Mouse (Mus musculus) stomach, postnatal 0 days (tissue): ENCODE data around the gene 4930474N05Rik. TPM values are rescaled to one million over a fixed set of nuclear protein-coding genes. Genes with fewer than 3 reads are reported as not detected.

Experiments
- ATAC-seq: fragments of 200-750 bp; cut with Nextera tagmentation; 2 replicates; pipeline ENCODE4 v1.8.0; 2017; ENCODE audit not compliant: low FRiP score, low TSS enrichment
- DNase-seq: peaks from one replicate; pipeline ENCODE4 v3.0.0-alpha.2; 2016; ENCODE audit warnings: low spot score
- H3K27ac ChIP-seq: fragments of 300-500 bp; sonication (generic); replicated peaks from 2 replicates; pipeline ENCODE4 v1.5.1; 2014; ENCODE audit warnings: mild to moderate bottlenecking, control low read depth
- H3K27me3 ChIP-seq: fragments of 300-500 bp; sonication (generic); 2 replicates; pipeline ENCODE4 v1.6.1; 2014; ENCODE audit warnings: low read length; ENCODE audit not compliant: control insufficient read depth, insufficient read depth
- H3K36me3 ChIP-seq: fragments of 300-500 bp; sonication (generic); 2 replicates; pipeline ENCODE4 v1.6.1; 2014; ENCODE audit warnings: low read length, mixed read lengths; ENCODE audit not compliant: control insufficient read depth, insufficient read depth
- H3K4me1 ChIP-seq: fragments of 300-500 bp; sonication (generic); replicated peaks from 2 replicates; pipeline ENCODE4 v1.6.1; 2014; ENCODE audit warnings: antibody characterized with exemption; ENCODE audit not compliant: control insufficient read depth, insufficient read depth
- H3K4me2 ChIP-seq: fragments of 300-500 bp; sonication (generic); replicated peaks from 2 replicates; pipeline ENCODE4 v1.6.1; 2014; ENCODE audit warnings: low read depth, mild to moderate bottlenecking, control low read depth, moderate library complexity
- H3K4me3 ChIP-seq: fragments of 300-500 bp; sonication (generic); 2 replicates; pipeline ENCODE4 v1.5.1; 2014; ENCODE audit warnings: low read depth, low read length, control low read depth
- H3K9ac ChIP-seq: fragments of 300-500 bp; sonication (generic); 2 replicates; pipeline ENCODE4 v1.6.1; 2014; ENCODE audit warnings: mild to moderate bottlenecking, low read length, control low read depth, mixed read lengths
- H3K9me3 ChIP-seq: fragments of 300-500 bp; sonication (generic); 2 replicates; pipeline ENCODE4 v1.6.1; 2016; ENCODE audit warnings: low read length; ENCODE audit not compliant: control insufficient read depth
- CTCF ChIP-seq: IDR thresholded peaks from 2 replicates; pipeline ENCODE4 v1.5.1; 2016; ENCODE audit warnings: antibody characterized with exemption, low read depth, mild to moderate bottlenecking, moderate library complexity
- EP300 ChIP-seq: optimal IDR thresholded peaks from 2 replicates; pipeline ENCODE3; 2016; ENCODE audit warnings: antibody characterized with exemption
- WGBS: fragments of 180-500 bp; shearing (Covaris S2); extraction: QIAGEN DNeasy Blood & Tissue Kit; methylation state at CpG from one replicate; pipeline ENCODE4 v1.1.7; 2014; 5-methylcytosine and 5-hydroxymethylcytosine counted together
- polyA plus RNA-seq: library from polyadenylated mRNA; unstranded; fragments of >200 nt; fragmentation: Nextera tagmentation; extraction: Ambion mirVana; gene quantifications from 2 replicates; pipeline ENCODE4 v1.2.1, GENCODE M21; 2015

The 4930474N05Rik gene
- polyA plus RNA-seq = not detected in 2 replicates

GRCm38 (mm10) chr14:36094617-36095016, at the start of gene 4930474N05Rik:
Gene 4930474N05Rik (plus strand): TSS chr14:36094917.
- ATAC-seq (no peak), DNase-seq (no peak)
- no peaks in the 10 kb centered on the region for H3K4me1 ChIP-seq
- no peaks in the 10 kb centered on the region for H3K9me3 ChIP-seq
- H3K9ac ChIP-seq = no peak within 1 kb of the TSS
- TF ChIP-seq EP300 = no peak
- no peak for TF ChIP-seq CTCF
- H3K27me3 ChIP-seq = no peaks in the 10 kb centered on the region
- H3K4me2 ChIP-seq = no peak within 1 kb of the TSS
- no peak within 1 kb of the TSS for H3K27ac ChIP-seq
- H3K36me3 ChIP-seq = no peaks in the 10 kb centered on the region
- no peak within 1 kb of the TSS for H3K4me3 ChIP-seq

GRCm38 (mm10) chr14:36048746-36049391, 45.8 kb upstream of the 4930474N05Rik start:
- H3K4me3 ChIP-seq = no peak overlapping the region
- H3K4me1 ChIP-seq = no peaks in the 10 kb centered on the region
- WGBS = 20% methylated on average over 9 of the region's 9 CpGs
- TF ChIP-seq CTCF (no peak), EP300 (no peak)
- no peak overlapping the region for H3K27ac ChIP-seq
- no peaks in the 10 kb centered on the region for H3K9me3 ChIP-seq
- H3K9ac ChIP-seq = no peak overlapping the region
- H3K27me3 ChIP-seq = no peaks in the 10 kb centered on the region
- no peaks in the 10 kb centered on the region for H3K36me3 ChIP-seq
- DNase-seq (peak; percentile 44), ATAC-seq (no peak)
- no peak overlapping the region for H3K4me2 ChIP-seq

GRCm38 (mm10) chr14:36053281-36053680, 41.4 kb upstream of the 4930474N05Rik start:
- no peak overlapping the region for H3K9ac ChIP-seq
- no peak for ATAC-seq
- H3K9me3 ChIP-seq = no peaks in the 10 kb centered on the region
- H3K27ac ChIP-seq = no peak overlapping the region
- no peaks in the 10 kb centered on the region for H3K27me3 ChIP-seq
- no peak for DNase-seq
- no peaks in the 10 kb centered on the region for H3K36me3 ChIP-seq
- TF ChIP-seq EP300 (no peak), CTCF (no peak)
- WGBS = 72% methylated on average over 2 of the region's 2 CpGs
- H3K4me1 ChIP-seq = no peaks in the 10 kb centered on the region
- no peak overlapping the region for H3K4me3 ChIP-seq
- no peak overlapping the region for H3K4me2 ChIP-seq

- Histone ChIP-seq H3K4me3 (no peak overlapping the region), H3K27me3 (no peaks in the 10 kb centered on the region), H3K4me1 (no peaks in the 10 kb centered on the region), H3K36me3 (no peaks in the 10 kb centered on the region), H3K9ac (no peak overlapping the region), H3K9me3 (no peaks in the 10 kb centered on the region), H3K27ac (no peak overlapping the region), H3K4me2 (no peak overlapping the region)
- 84% methylated on average over 3 of the region's 3 CpGs for WGBS
- no peak for DNase-seq
- no peak for ATAC-seq
- TF ChIP-seq CTCF (no peak), EP300 (no peak)
Observed at GRCm38 (mm10) chr14:36098528-36098927, 3.8 kb downstream of the 4930474N05Rik start.

GRCm38 (mm10) chr14:36099647-36100046, 4.9 kb downstream of the 4930474N05Rik start:
- Histone ChIP-seq H3K9me3 (no peaks in the 10 kb centered on the region), H3K4me3 (no peak overlapping the region), H3K36me3 (no peaks in the 10 kb centered on the region), H3K27me3 (no peaks in the 10 kb centered on the region), H3K4me1 (no peaks in the 10 kb centered on the region), H3K27ac (no peak overlapping the region), H3K9ac (no peak overlapping the region), H3K4me2 (no peak overlapping the region)
- ATAC-seq (no peak), DNase-seq (no peak)
- 62% methylated on average over 1 of the region's 1 CpGs for WGBS
- TF ChIP-seq CTCF = no peak
- no peak for TF ChIP-seq EP300

GRCm38 (mm10) chr14:36100731-36101130, 6.0 kb downstream of the 4930474N05Rik start:
- H3K27ac ChIP-seq = no peak overlapping the region
- H3K9me3 ChIP-seq = no peaks in the 10 kb centered on the region
- TF ChIP-seq CTCF = no peak
- TF ChIP-seq EP300 = no peak
- no peaks in the 10 kb centered on the region for H3K4me1 ChIP-seq
- no peaks in the 10 kb centered on the region for H3K27me3 ChIP-seq
- DNase-seq = no peak
- H3K9ac ChIP-seq = no peak overlapping the region
- H3K4me2 ChIP-seq = no peak overlapping the region
- H3K36me3 ChIP-seq = no peaks in the 10 kb centered on the region
- 21% methylated on average over 1 of the region's 1 CpGs for WGBS
- no peak for ATAC-seq
- no peak overlapping the region for H3K4me3 ChIP-seq
